Mouse (Mus musculus) testis, postnatal 14 days (tissue): Measurements from ENCODE around the gene Sox6.
"Not testable (repeated sequence)": the region's sequence is repeated elsewhere in the genome, so short reads cannot be mapped to it uniquely, and the experiment has no call there.

Experiments
- DNase-seq: peaks from one replicate; pipeline ENCODE4 v3.0.0; 2021; ENCODE audit warnings: low spot score

Sox6 gene

DNA sequence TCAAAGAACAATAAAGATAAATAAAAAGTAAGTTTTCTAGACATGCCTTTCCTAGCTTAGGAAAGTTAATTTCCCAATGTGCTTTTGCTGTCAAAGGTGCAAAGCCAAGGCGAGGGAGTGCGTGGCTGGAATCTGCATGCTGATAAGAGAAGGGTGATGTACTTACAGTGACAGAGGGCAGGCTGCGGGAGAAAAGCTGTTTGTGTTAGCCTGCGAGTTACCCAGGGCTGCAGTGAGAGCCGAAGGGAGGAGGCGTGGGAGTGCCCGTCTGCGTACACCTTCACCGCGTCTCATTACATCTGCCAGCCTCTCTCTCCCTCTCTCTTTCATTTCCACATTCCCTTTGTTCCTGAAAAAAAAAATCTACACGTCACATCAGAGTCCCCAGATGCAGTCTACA lies at the start of gene Sox6:
Gene Sox6 (minus strand): TSS at position 286 of the 400 bp plus-strand sequence.
- DNase-seq: peak; percentile 62

- not testable (repeated sequence) for DNase-seq
These were observed 45.8 kb upstream of the Sox6 start, which contains the start of gene Gm4353 for GRCm38 (mm10) chr7:116084366-116084765. Gm4353 (minus strand) TSS chr7:116084635.

DNA sequence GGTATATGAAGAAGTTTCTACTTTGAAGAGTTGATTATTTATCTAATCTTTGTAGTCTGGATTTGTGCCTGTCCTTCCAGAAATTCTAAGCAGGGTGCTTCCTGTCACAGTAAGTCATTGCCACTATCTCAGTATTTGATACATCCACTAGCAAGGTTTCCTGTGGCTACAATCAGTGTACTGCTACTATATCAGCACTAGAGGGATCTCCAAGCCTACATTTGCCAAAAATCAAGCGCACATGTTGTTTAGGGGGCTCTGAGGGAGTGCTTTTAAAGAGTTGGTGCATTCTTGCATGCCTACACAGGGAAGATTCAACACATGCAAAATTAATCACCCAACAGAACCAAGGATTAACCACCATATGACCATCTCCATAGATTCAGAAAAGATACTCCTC lies 22.1 kb upstream of the Sox6 start:
- no peak for DNase-seq

GRCm38 (mm10) chr7:116040470-116041019 lies 1.9 kb upstream of the Sox6 start:
- DNase-seq: no peak

DNA sequence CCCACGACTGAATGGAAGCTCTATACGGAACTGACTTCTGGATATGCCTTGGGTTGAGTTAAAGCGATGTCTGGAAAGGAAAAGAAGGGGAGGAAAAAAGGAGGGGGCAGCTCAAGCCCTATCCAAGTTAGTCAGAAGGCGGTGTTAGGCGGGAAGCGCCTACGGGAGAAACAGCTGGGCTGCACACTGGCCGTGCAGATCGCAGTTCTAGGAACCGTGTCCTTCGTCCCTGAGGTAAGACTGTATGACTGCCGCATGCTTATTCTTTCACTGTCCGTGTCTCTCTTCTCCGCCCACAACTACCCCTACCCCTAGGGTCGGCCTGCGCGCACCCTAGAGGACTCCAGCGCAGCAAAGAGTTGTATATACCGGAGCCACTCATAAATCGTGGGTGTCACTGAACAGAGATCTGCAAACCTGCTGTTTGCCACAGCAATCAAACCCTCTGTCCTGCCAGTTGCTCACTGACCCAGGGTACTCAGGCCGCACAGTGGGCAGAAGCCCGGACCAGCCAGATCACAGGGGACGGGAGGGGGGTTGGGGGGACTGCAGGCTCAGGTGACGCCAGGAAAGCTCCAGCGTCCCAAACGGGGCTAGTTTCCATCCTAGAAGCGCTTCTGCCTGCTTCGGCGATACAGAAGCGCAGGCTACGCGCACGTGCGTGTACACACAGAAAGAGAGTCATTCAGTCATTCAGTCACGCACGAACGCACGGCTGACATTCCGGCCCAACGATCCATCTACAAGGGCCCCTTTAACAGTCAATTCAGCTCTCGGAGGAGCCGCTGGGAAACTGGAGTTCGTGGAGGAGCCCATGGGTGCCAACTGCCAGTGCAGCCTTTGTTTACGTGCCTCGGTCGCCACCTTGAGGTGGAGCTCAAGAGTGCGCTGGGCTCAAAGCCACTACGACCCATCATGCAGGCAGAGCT lies 1.2 kb upstream of the Sox6 start:
- DNase-seq: peak; percentile 73

GRCm38 (mm10) chr7:116039196-116039537 lies 571 bp upstream of the Sox6 start, which contains the start of gene 1110004F10Rik:
1110004F10Rik (plus strand) TSS chr7:116039397.
- no peak for DNase-seq

DNA sequence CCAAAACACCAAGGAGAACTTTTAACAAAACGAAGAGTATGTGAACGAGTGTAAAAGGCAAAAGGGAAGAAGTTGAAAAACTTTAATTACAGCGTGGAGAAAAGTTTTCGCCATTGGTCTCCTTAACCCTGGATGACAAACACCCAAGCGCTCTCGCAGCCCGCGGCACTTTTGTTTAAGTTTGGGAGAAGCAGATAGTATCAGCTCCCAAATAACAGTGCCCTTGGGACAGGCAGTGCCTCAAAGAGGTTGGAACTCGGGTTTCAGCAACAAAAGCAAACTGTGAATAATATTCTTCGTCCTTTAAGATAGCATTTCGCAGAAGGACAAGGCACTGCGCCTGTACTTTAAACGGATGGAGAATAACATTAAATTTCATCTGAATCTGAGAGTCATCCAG lies 572 bp downstream of the Sox6 start:
- no peak for DNase-seq

GRCm38 (mm10) chr7:116036591-116037555 lies 1.7 kb downstream of the Sox6 start:
- no peak for DNase-seq

- DNase-seq: no peak
These were observed 3.1 kb downstream of the Sox6 start for GRCm38 (mm10) chr7:116035504-116035903.

DNA sequence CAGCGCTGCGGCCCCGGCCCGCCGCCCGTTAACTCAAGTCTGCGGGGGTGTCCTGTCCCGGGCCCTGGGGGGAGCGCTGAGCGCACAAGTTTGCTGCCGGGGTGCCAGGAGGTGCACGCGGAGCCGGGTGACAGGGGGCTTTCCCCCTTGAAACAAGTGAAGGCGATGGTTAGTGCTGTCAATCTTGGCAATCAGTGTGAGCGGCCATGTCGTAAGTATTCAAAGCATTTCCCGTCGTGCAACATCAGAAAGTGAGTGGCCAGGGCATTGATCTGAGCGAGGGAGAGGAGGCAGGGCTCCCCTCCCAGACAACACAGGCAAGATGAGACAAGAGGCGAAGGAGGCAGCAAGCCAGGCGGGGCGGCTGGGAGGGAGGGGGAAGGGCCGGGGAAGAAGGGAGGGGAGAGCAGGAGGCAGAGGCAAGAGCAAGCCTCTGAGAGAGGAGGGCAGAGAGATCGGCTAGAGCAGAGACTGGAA lies 4.3 kb downstream of the Sox6 start:
- DNase-seq: no peak

DNA sequence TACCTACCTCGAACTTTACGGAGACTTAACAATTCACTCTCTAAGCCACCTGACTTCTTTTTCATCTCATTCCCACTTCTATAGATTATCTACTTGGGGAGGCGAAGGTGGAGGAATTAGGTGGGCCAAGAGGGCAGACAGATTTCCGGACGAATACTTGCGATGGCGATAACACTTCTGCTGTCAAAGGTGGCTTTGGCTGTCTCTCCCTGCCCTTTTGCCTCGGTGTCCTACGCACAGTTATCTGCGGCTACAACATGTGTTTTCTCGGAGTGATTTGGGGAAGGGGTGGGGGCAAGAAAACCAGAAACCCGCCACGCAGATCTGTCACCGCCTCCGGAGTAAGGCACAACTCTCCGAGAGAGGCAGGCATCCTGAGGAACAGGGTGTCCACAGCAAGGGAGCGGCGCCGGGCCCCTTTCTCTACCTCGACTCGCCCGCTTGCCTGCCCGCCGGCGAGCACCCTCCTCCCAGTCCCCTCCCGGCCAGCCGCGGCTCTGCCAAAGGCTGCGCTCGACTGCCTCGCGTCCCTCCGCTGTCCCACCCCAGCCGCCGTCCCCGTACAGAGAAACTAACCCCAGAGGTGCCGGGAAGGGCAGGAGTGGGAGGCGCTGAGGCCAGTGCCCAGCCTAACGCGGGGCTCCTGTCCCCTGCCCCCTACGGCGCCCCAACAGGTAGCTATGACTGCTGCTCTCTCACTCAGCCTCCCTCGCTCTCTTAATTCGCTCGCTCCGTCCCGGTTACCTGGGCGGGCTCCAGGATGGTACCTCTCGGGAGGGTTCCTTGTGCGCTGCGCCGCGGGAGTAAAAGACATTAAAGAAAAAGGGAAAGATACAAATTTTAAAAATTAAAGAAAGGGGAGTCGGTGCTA lies 5.0 kb downstream of the Sox6 start:
- peak; percentile 42 for DNase-seq

GRCm38 (mm10) chr7:116032596-116033307 lies 5.8 kb downstream of the Sox6 start:
- peak; percentile 50 for DNase-seq

GRCm38 (mm10) chr7:116031718-116032595 lies 6.6 kb downstream of the Sox6 start:
- DNase-seq: peak; percentile 41

DNA sequence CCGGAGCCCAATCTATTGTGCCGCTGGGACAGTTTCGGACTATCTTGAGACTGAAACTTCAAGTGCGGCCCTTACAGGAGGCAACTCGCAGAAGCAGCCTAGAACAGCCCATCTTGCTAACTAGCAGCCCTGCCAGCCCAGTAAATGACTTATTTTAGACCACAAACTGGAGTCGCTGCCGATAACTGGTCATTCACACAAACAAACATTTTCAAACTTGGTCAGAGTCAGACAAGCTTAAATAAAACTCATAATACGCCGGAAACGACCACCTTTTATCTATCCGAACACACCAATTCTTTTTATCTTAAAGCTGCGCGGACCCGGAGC lies 7.2 kb downstream of the Sox6 start:
- no peak for DNase-seq

DNA sequence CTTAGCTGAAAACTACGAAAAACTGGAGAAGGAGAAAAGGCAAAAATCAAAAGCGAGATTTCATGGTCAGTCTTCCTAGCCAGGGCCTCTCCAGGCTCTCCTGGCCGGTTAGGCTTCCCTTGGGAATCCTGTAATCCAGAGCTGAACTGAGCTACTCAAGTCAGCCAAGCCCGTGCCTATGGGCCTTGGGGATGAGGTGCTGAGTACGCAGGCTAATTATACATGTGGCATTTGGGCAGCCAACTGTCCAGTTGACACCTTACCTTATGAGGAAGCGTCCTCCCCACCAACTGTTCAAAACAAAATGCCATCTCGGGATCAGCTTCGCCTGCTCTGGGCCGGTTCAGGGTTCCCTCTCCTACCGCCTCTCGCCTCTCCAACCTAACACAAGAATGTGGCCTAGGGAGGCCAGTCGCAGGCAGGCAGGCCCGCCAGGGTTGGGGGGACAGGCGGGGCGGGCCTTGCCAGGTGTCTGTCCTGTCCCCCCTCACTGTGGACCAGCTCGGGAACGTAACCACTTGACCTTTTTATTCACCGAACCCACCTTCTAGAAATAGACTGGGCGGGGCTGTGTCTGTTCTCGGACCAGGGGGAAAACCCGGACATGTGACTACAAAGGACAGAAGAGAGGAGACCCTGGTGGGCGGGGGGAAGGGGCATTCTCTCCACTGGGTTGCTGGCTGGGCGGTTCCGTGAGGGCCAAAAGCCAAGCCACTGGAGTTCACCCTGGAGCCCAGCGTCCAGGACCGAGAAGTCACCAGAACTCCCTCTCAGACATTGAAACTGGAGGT lies 7.8 kb downstream of the Sox6 start:
- no peak for DNase-seq

GRCm38 (mm10) chr7:116029991-116030390 lies 8.6 kb downstream of the Sox6 start:
- no peak for DNase-seq

GRCm38 (mm10) chr7:116002726-116003125 lies 35.9 kb downstream of the Sox6 start:
- no peak for DNase-seq

- no peak for DNase-seq
These were observed 50.4 kb downstream of the Sox6 start for GRCm38 (mm10) chr7:115988109-115988779.
